Mouse (Mus musculus): ENCODE measurements around the gene Hoxd13. TPM values are rescaled to one million over a fixed set of nuclear protein-coding genes. Genes with fewer than 3 reads are reported as not detected.

Hoxd13 gene
- polyA plus RNA-seq, 2 experiments = 0.29 TPM; not detected in 1

GRCm38 (mm10) chr2:74655420-74655781 lies 12.7 kb upstream of the Hoxd13 start:
- Histone ChIP-seq H3K4me2 (ENCODE audit: low read depth) (peak overlapping the region; percentile 28; the same call in 1 of the 2 replicates), H3K4me1 (replicated peaks; ENCODE audit: control insufficient read depth in 2 of 2, insufficient read depth in 2 of 2, low read length in 1 of 2) (no peaks in the 10 kb centered on the region), H3K9me3 (ENCODE audit: control insufficient read depth, low read length) (no peaks in the 10 kb centered on the region), H3K27me3 (ENCODE audit: control insufficient read depth, insufficient read depth, low read length) (peaks cover 91% of the 10 kb centered on the region), H3K4me3 (ENCODE audit: insufficient read depth in 1 of 2, low read depth in 2 of 2, low read length in 2 of 2) (peak overlapping the region in 1 of 2 experiments; percentile 32; a peak in 2 of 4 replicates), H3K9ac (replicated peaks) (no peak overlapping the region), H3K36me3 (replicated peaks; ENCODE audit: control insufficient read depth, insufficient read depth, low read depth) (no peaks in the 10 kb centered on the region), H3K27ac (no peak overlapping the region)
- TF ChIP-seq CTCF (IDR thresholded peaks at IDR 0.05; ENCODE audit: low read depth) (peak; percentile 41; the same call in 1 of the 2 replicates), EP300 (IDR thresholded peaks at IDR 0.05; ENCODE audit: low read depth) (no peak)
- DNase-seq (ENCODE audit: low read depth in 3 of 3, low spot score in 3 of 3) = no peak
- ATAC-seq (ENCODE audit: insufficient read depth) = no peak
- 3% methylated on average over 24 of the region's 47 CpGs for WGBS (ENCODE audit: insufficient replicate concordance)

- H3K36me3 ChIP-seq (replicated peaks; ENCODE audit: control insufficient read depth, insufficient read depth, low read depth) = no peaks in the 10 kb centered on the region
- peak overlapping the region; percentile 28; the same call in 1 of the 2 replicates for H3K4me2 ChIP-seq (ENCODE audit: low read depth)
- H3K9ac ChIP-seq (replicated peaks) = no peak overlapping the region
- H3K27me3 ChIP-seq (ENCODE audit: control insufficient read depth, insufficient read depth, low read length) = peaks cover 91% of the 10 kb centered on the region
- no peak for TF ChIP-seq CTCF (IDR thresholded peaks at IDR 0.05; ENCODE audit: low read depth)
- TF ChIP-seq EP300 (IDR thresholded peaks at IDR 0.05; ENCODE audit: low read depth) = no peak
- 2% methylated on average over 69 of the region's 69 CpGs for WGBS (ENCODE audit: insufficient replicate concordance)
- H3K9me3 ChIP-seq (ENCODE audit: control insufficient read depth, low read length) = no peaks in the 10 kb centered on the region
- ATAC-seq (ENCODE audit: insufficient read depth) = no peak
- H3K4me1 ChIP-seq (replicated peaks; ENCODE audit: control insufficient read depth in 2 of 2, insufficient read depth in 2 of 2, low read length in 1 of 2) = no peaks in the 10 kb centered on the region
- DNase-seq (ENCODE audit: low read depth in 3 of 3, low spot score in 3 of 3) = no peak
- H3K4me3 ChIP-seq (ENCODE audit: insufficient read depth in 1 of 2, low read depth in 2 of 2, low read length in 2 of 2) = peak overlapping the region in 1 of 2 experiments; percentile 32; a peak in 2 of 4 replicates
- no peak overlapping the region for H3K27ac ChIP-seq
These were observed 12.1 kb upstream of the Hoxd13 start for GRCm38 (mm10) chr2:74655821-74656631.

GRCm38 (mm10) chr2:74656632-74657021 lies 11.5 kb upstream of the Hoxd13 start:
- WGBS (ENCODE audit: insufficient replicate concordance) = 3% methylated on average over 4 of the region's 4 CpGs
- no peak overlapping the region for H3K9ac ChIP-seq (replicated peaks)
- DNase-seq (ENCODE audit: low read depth in 3 of 3, low spot score in 3 of 3) (no peak), ATAC-seq (ENCODE audit: insufficient read depth) (no peak)
- H3K36me3 ChIP-seq (replicated peaks; ENCODE audit: control insufficient read depth, insufficient read depth, low read depth) = no peaks in the 10 kb centered on the region
- no peaks in the 10 kb centered on the region for H3K4me1 ChIP-seq (replicated peaks; ENCODE audit: control insufficient read depth in 2 of 2, insufficient read depth in 2 of 2, low read length in 1 of 2)
- TF ChIP-seq EP300 (IDR thresholded peaks at IDR 0.05; ENCODE audit: low read depth) = no peak
- no peak for TF ChIP-seq CTCF (IDR thresholded peaks at IDR 0.05; ENCODE audit: low read depth)
- H3K27me3 ChIP-seq (ENCODE audit: control insufficient read depth, insufficient read depth, low read length) = peaks cover 91% of the 10 kb centered on the region
- H3K9me3 ChIP-seq (ENCODE audit: control insufficient read depth, low read length) = no peaks in the 10 kb centered on the region
- no peak overlapping the region for H3K4me3 ChIP-seq (ENCODE audit: insufficient read depth in 1 of 2, low read depth in 2 of 2, low read length in 2 of 2)
- H3K27ac ChIP-seq = no peak overlapping the region
- no peak overlapping the region for H3K4me2 ChIP-seq (ENCODE audit: low read depth)

- TF ChIP-seq EP300 (IDR thresholded peaks at IDR 0.05; ENCODE audit: low read depth) (no peak), CTCF (IDR thresholded peaks at IDR 0.05; ENCODE audit: low read depth) (no peak)
- ATAC-seq (ENCODE audit: insufficient read depth) = no peak
- WGBS (ENCODE audit: insufficient replicate concordance) = 3% methylated on average over 62 of the region's 62 CpGs
- Histone ChIP-seq H3K4me1 (replicated peaks; ENCODE audit: control insufficient read depth in 2 of 2, insufficient read depth in 2 of 2, low read length in 1 of 2) (no peaks in the 10 kb centered on the region), H3K27ac (no peak overlapping the region), H3K9ac (replicated peaks) (no peak overlapping the region), H3K36me3 (replicated peaks; ENCODE audit: control insufficient read depth, insufficient read depth, low read depth) (no peaks in the 10 kb centered on the region), H3K4me3 (ENCODE audit: insufficient read depth in 1 of 2, low read depth in 2 of 2, low read length in 2 of 2) (no peak overlapping the region), H3K4me2 (ENCODE audit: low read depth) (no peak overlapping the region), H3K9me3 (ENCODE audit: control insufficient read depth, low read length) (no peaks in the 10 kb centered on the region), H3K27me3 (ENCODE audit: control insufficient read depth, insufficient read depth, low read length) (peaks cover 91% of the 10 kb centered on the region)
- DNase-seq (ENCODE audit: low read depth in 3 of 3, low spot score in 3 of 3) = no peak
These were observed 10.7 kb upstream of the Hoxd13 start for GRCm38 (mm10) chr2:74657251-74658023.
